Mouse (Mus musculus) hindbrain, embryonic 14.5 days (tissue): ENCODE measurements around the gene Pcnp. TPM values are rescaled to one million over a fixed set of nuclear protein-coding genes. Genes with fewer than 3 reads are reported as not detected.
A peak's percentile ranks its signal among the peaks of the same experiment; 100 is the strongest.
"Not testable (repeated sequence)": the region's sequence is repeated elsewhere in the genome, so short reads cannot be mapped to it uniquely, and the experiment has no call there.

ENCODE experiments used
- ATAC-seq: fragments of 200-750 bp; cut with Nextera tagmentation; 2 replicates; pipeline ENCODE4 v1.8.0; 2017; ENCODE audit warnings: moderate number of reproducible peaks, mild to moderate bottlenecking, moderate TSS enrichment, moderate library complexity; ENCODE audit not compliant: low FRiP score
- DNase-seq: peaks from one replicate; pipeline ENCODE4 v3.0.0-alpha.2; 2015; ENCODE audit warnings: low spot score
- H3K27ac ChIP-seq: fragments of 300-500 bp; sonication (generic); 2 replicates; pipeline ENCODE4 v1.5.1; 2014; ENCODE audit warnings: mild to moderate bottlenecking, moderate library complexity
- H3K27me3 ChIP-seq: fragments of 300-500 bp; sonication (generic); 2 replicates; pipeline ENCODE4 v1.6.1; 2014; ENCODE audit warnings: mild to moderate bottlenecking, low read length, mixed read lengths; ENCODE audit not compliant: control insufficient read depth, insufficient read depth
- H3K36me3 ChIP-seq: fragments of 300-500 bp; sonication (generic); replicated peaks from 2 replicates; pipeline ENCODE4 v1.6.1; 2014; ENCODE audit not compliant: control insufficient read depth, insufficient read depth
- H3K4me1 ChIP-seq: fragments of 300-500 bp; sonication (generic); replicated peaks from 2 replicates; pipeline ENCODE4 v1.6.1; 2014; ENCODE audit warnings: antibody characterized with exemption, low read length, mixed read lengths; ENCODE audit not compliant: control insufficient read depth, insufficient read depth
- H3K4me2 ChIP-seq: fragments of 300-500 bp; sonication (generic); replicated peaks from 2 replicates; pipeline ENCODE4 v1.6.1; 2014; ENCODE audit warnings: mild to moderate bottlenecking, moderate library complexity
- H3K4me3 ChIP-seq: fragments of 300-500 bp; sonication (generic); replicated peaks from 2 replicates; pipeline ENCODE4 v1.5.1; 2014; ENCODE audit warnings: mild to moderate bottlenecking, low read length
- H3K9ac ChIP-seq: fragments of 300-500 bp; sonication (generic); 2 replicates; pipeline ENCODE4 v1.6.1; 2014
- H3K9me3 ChIP-seq: fragments of 300-500 bp; sonication (generic); 2 replicates; pipeline ENCODE4 v1.6.1; 2016; ENCODE audit warnings: low read length; ENCODE audit not compliant: control insufficient read depth
- WGBS: fragments of 180-500 bp; shearing (Covaris S2); extraction: QIAGEN DNeasy Blood & Tissue Kit; methylation state at CpG from one replicate; pipeline ENCODE4 v1.1.7; 2014; 5-methylcytosine and 5-hydroxymethylcytosine counted together
- polyA plus RNA-seq: library from polyadenylated mRNA; unstranded; fragments of >200 nt; fragmentation: Nextera tagmentation; extraction: Ambion mirVana; gene quantifications from 2 replicates; pipeline ENCODE4 v1.2.1, GENCODE M21; 2014

Pcnp gene
- 214 and 224 TPM in 2 replicates for polyA plus RNA-seq

- Histone ChIP-seq H3K36me3 (peaks cover 47% of the 10 kb centered on the region), H3K9me3 (no peaks in the 10 kb centered on the region), H3K27ac (peak within 1 kb of the TSS; percentile 93), H3K27me3 (no peaks in the 10 kb centered on the region), H3K4me1 (peaks cover 24% of the 10 kb centered on the region), H3K4me2 (peak within 1 kb of the TSS; percentile 83), H3K9ac (peak within 1 kb of the TSS; percentile 92), H3K4me3 (peak within 1 kb of the TSS; percentile 89)
- DNase-seq = peak; percentile 99
- ATAC-seq = peak; percentile 99
- under 1% methylated on average over 39 of the region's 39 CpGs for WGBS
Measured at GRCm38 (mm10) chr16:56029661-56030082, at the start of gene Pcnp. Pcnp (minus strand) TSS chr16:56029739.

- WGBS = 7% methylated on average over 11 of the region's 11 CpGs
- Histone ChIP-seq H3K27ac (peak overlapping the region; percentile 94), H3K4me2 (peak overlapping the region; percentile 72), H3K4me1 (peaks cover 12% of the 10 kb centered on the region), H3K27me3 (no peaks in the 10 kb centered on the region), H3K4me3 (peak overlapping the region; percentile 85), H3K9me3 (no peaks in the 10 kb centered on the region), H3K36me3 (no peaks in the 10 kb centered on the region; the same call in 1 of the 2 replicates), H3K9ac (peak overlapping the region; percentile 84)
- ATAC-seq = no peak
- no peak for DNase-seq
Measured at GRCm38 (mm10) chr16:56076121-56076869, 46.8 kb upstream of the Pcnp start.

- Histone ChIP-seq H3K4me2 (peak overlapping the region; percentile 72), H3K9ac (peak overlapping the region; percentile 84), H3K27me3 (no peaks in the 10 kb centered on the region), H3K9me3 (no peaks in the 10 kb centered on the region), H3K4me1 (peaks cover 12% of the 10 kb centered on the region), H3K27ac (peak overlapping the region; percentile 94), H3K36me3 (no peaks in the 10 kb centered on the region), H3K4me3 (peak overlapping the region; percentile 85)
- WGBS = under 1% methylated on average over 54 of the region's 66 CpGs
- DNase-seq = peak; percentile 93
- peak; percentile 94 for ATAC-seq
Measured at GRCm38 (mm10) chr16:56075222-56076111, 45.9 kb upstream of the Pcnp start.

- Histone ChIP-seq H3K27ac (0 out of 2 replicates have a peak overlapping the region, but pooled peaks have one; percentile 94), H3K4me3 (no peak overlapping the region), H3K9me3 (no peaks in the 10 kb centered on the region), H3K36me3 (no peaks in the 10 kb centered on the region), H3K27me3 (no peaks in the 10 kb centered on the region), H3K4me1 (peaks cover 12% of the 10 kb centered on the region), H3K4me2 (peak overlapping the region; percentile 72), H3K9ac (peak overlapping the region; percentile 84; the same call in 1 of the 2 replicates)
- DNase-seq (no peak), ATAC-seq (no peak)
- WGBS = 84% methylated on average over 5 of the region's 5 CpGs
Measured at GRCm38 (mm10) chr16:56074565-56074964, 45.0 kb upstream of the Pcnp start.

GRCm38 (mm10) chr16:56074122-56074521 is 44.6 kb upstream of the Pcnp start:
- H3K27ac ChIP-seq = no peak overlapping the region
- no peaks in the 10 kb centered on the region for H3K27me3 ChIP-seq
- DNase-seq (peak; percentile 10), ATAC-seq (no peak)
- no peaks in the 10 kb centered on the region for H3K36me3 ChIP-seq
- no peaks in the 10 kb centered on the region for H3K9me3 ChIP-seq
- 95% methylated on average over 1 of the region's 1 CpGs for WGBS
- no peak overlapping the region for H3K4me2 ChIP-seq
- H3K9ac ChIP-seq = no peak overlapping the region
- H3K4me3 ChIP-seq = no peak overlapping the region
- peaks cover 12% of the 10 kb centered on the region for H3K4me1 ChIP-seq

- H3K4me1 ChIP-seq = peaks cover 12% of the 10 kb centered on the region
- H3K9me3 ChIP-seq, H3K4me3 ChIP-seq, ATAC-seq, H3K27me3 ChIP-seq, DNase-seq, H3K9ac ChIP-seq, H3K27ac ChIP-seq, H3K36me3 ChIP-seq, H3K4me2 ChIP-seq: not testable (repeated sequence)
- WGBS = 89% methylated on average over 6 of the region's 6 CpGs
Measured at GRCm38 (mm10) chr16:56073150-56073549, 43.6 kb upstream of the Pcnp start.

- Histone ChIP-seq H3K4me3 (no peak overlapping the region), H3K9ac (no peak overlapping the region), H3K36me3 (no peaks in the 10 kb centered on the region), H3K4me1 (peaks cover 12% of the 10 kb centered on the region), H3K27ac (no peak overlapping the region), H3K9me3 (no peaks in the 10 kb centered on the region), H3K27me3 (no peaks in the 10 kb centered on the region), H3K4me2 (no peak overlapping the region)
- ATAC-seq = no peak
- DNase-seq = no peak
- WGBS = 84% methylated on average over 6 of the region's 6 CpGs
Measured at GRCm38 (mm10) chr16:56072533-56072932, 43.0 kb upstream of the Pcnp start.

GRCm38 (mm10) chr16:56071317-56072232 is 42.0 kb upstream of the Pcnp start:
- Histone ChIP-seq H3K9ac (no peak overlapping the region), H3K4me2 (no peak overlapping the region), H3K36me3 (no peaks in the 10 kb centered on the region), H3K4me1 (peaks cover 4% of the 10 kb centered on the region), H3K9me3 (no peaks in the 10 kb centered on the region), H3K4me3 (no peak overlapping the region), H3K27ac (no peak overlapping the region), H3K27me3 (no peaks in the 10 kb centered on the region)
- 48% methylated on average over 5 of the region's 5 CpGs for WGBS
- ATAC-seq (no peak), DNase-seq (no peak)
